Mouse (Mus musculus): ENCODE results near the gene Zhx3. TPM values are rescaled to one million over a fixed set of nuclear protein-coding genes. Genes with fewer than 3 reads are reported as not detected.
A peak's percentile ranks its signal among the peaks of the same experiment; 100 is the strongest.

Gene Zhx3
- polyA plus RNA-seq, 1 experiment from 2014 or later: 15.5 TPM

GRCm38 (mm10) chr2:160742161-160742609, 130.6 kb downstream of the Zhx3 start:
- Histone ChIP-seq H3K36me3 (peaks cover 44% of the 10 kb centered on the region), H3K9ac (replicated peaks) (no peak overlapping the region), H3K4me3 (no peak overlapping the region), H3K4me1 (peaks cover 41% of the 10 kb centered on the region), H3K4me2 (replicated peaks) (no peak overlapping the region), H3K9me3 (no peaks in the 10 kb centered on the region), H3K27ac (replicated peaks) (no peak overlapping the region), H3K27me3 (no peaks in the 10 kb centered on the region)
- 86% methylated on average over 1 of the region's 1 CpGs for WGBS
- no peak for ATAC-seq (ENCODE audit: low FRiP score, low read depth)

DNA sequence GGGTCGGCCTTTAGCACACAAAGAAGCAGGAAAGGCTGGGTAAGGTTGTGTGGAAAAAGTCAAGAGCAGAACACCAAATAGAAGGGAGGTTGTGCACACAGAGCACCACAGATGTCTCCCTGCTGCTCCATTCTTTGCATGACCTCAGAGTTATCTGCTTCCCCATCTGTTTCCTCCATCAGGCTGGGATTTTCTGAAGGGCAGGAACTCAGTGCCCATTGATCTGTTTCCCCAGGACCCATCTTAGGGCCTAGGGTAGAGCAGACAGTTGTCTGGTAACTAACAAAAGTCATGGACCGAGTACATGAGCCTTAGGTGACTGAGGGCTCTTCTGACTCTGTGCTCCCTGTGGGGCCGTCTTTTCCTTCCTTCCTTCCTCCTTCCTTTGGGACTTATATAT, 131.2 kb downstream of the Zhx3 start:
- no peak overlapping the region for H3K4me2 ChIP-seq (replicated peaks)
- H3K4me3 ChIP-seq: no peak overlapping the region
- no peak for ATAC-seq (ENCODE audit: low FRiP score, low read depth)
- H3K4me1 ChIP-seq: peaks cover 43% of the 10 kb centered on the region
- no peaks in the 10 kb centered on the region for H3K27me3 ChIP-seq
- WGBS: 82% methylated on average over 3 of the region's 3 CpGs
- H3K9me3 ChIP-seq: no peaks in the 10 kb centered on the region
- H3K9ac ChIP-seq (replicated peaks): no peak overlapping the region
- H3K27ac ChIP-seq (replicated peaks): 0 out of 2 replicates have a peak overlapping the region, but pooled peaks have one; percentile 5
- H3K36me3 ChIP-seq: peaks cover 45% of the 10 kb centered on the region

DNA sequence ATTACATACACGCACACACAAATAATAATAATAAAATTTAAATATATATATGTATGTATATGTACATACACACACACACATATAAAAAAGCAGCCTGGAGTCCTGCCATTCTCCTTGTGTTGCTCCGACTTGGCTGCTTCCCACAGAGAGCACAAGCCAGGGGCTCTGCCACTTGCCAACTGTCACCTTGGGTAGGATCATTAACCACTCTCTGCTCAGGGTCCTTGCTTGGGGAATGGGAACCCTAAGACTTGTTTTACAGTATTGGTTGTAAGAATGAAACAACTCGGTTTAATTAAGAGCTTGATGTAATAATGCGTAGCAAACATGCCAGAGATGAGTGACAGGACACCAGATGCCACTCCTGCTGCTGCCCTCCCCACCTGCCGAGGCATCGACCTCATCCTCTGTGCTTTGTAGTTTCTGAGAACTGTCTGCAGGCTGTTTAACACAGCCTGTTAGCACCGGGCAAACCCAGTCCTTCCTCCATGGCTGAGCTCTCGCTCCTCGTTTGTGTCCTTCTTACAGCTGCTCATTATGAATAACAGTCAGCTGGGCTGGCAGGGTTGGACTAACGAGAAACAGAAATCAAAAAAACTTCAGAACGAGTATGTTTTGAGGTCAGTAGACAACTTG, 132.2 kb downstream of the Zhx3 start:
- ATAC-seq (ENCODE audit: low FRiP score, low read depth): no peak
- 74% methylated on average over 11 of the region's 11 CpGs for WGBS
- Histone ChIP-seq H3K9ac (replicated peaks) (no peak overlapping the region), H3K4me3 (no peak overlapping the region), H3K4me2 (replicated peaks) (no peak overlapping the region), H3K27ac (replicated peaks) (peak overlapping the region; percentile 5; the same call in 1 of the 2 replicates), H3K36me3 (peaks cover 45% of the 10 kb centered on the region), H3K9me3 (no peaks in the 10 kb centered on the region), H3K4me1 (peaks cover 49% of the 10 kb centered on the region), H3K27me3 (no peaks in the 10 kb centered on the region)

GRCm38 (mm10) chr2:160739647-160740356, 133.0 kb downstream of the Zhx3 start:
- Histone ChIP-seq H3K4me2 (replicated peaks) (no peak overlapping the region), H3K4me1 (peaks cover 55% of the 10 kb centered on the region), H3K9me3 (no peaks in the 10 kb centered on the region), H3K4me3 (no peak overlapping the region), H3K36me3 (peaks cover 46% of the 10 kb centered on the region), H3K27ac (replicated peaks) (peak overlapping the region; percentile 35; the same call in 1 of the 2 replicates), H3K9ac (replicated peaks) (no peak overlapping the region), H3K27me3 (no peaks in the 10 kb centered on the region)
- no peak for ATAC-seq (ENCODE audit: low FRiP score, low read depth)
- 68% methylated on average over 2 of the region's 2 CpGs for WGBS

DNA sequence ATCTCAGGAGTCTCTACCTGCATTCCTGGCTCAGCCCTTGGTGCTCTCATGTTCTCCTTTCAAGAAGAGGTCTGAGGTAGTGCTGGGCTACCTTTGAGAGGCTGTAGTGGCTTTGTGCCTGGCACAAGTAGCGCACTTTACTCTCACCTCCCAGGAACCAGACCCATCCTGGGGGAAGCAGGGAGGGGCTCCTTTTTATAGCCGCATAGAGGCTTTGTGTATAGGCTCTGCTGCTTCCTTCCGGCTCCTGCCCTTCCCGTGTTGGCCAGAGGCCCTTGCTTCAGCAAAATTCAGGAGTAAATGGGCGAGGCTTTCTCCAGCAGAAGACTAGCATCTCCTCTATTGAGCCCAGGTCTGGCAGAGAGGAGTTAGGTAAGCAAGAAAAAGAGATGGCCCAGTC, 134.4 kb downstream of the Zhx3 start:
- Histone ChIP-seq H3K27me3 (no peaks in the 10 kb centered on the region), H3K4me3 (no peak overlapping the region), H3K9ac (replicated peaks) (no peak overlapping the region), H3K9me3 (no peaks in the 10 kb centered on the region), H3K27ac (replicated peaks) (0 out of 2 replicates have a peak overlapping the region, but pooled peaks have one; percentile 20), H3K36me3 (peaks cover 52% of the 10 kb centered on the region), H3K4me2 (replicated peaks) (no peak overlapping the region), H3K4me1 (peaks cover 66% of the 10 kb centered on the region)
- WGBS: 75% methylated on average over 5 of the region's 5 CpGs
- ATAC-seq (ENCODE audit: low FRiP score, low read depth): no peak

GRCm38 (mm10) chr2:160736466-160736865, 136.3 kb downstream of the Zhx3 start:
- peaks cover 78% of the 10 kb centered on the region for H3K4me1 ChIP-seq
- H3K4me3 ChIP-seq: no peak overlapping the region
- H3K27me3 ChIP-seq: no peaks in the 10 kb centered on the region
- 93% methylated on average over 3 of the region's 3 CpGs for WGBS
- peaks cover 46% of the 10 kb centered on the region for H3K36me3 ChIP-seq
- no peak overlapping the region for H3K9ac ChIP-seq (replicated peaks)
- no peak overlapping the region for H3K27ac ChIP-seq (replicated peaks)
- H3K9me3 ChIP-seq: no peaks in the 10 kb centered on the region
- ATAC-seq (ENCODE audit: low FRiP score, low read depth): no peak
- H3K4me2 ChIP-seq (replicated peaks): no peak overlapping the region

- Histone ChIP-seq H3K4me1 (peaks cover 74% of the 10 kb centered on the region), H3K36me3 (peaks cover 46% of the 10 kb centered on the region), H3K27ac (replicated peaks) (no peak overlapping the region), H3K9me3 (no peaks in the 10 kb centered on the region), H3K27me3 (no peaks in the 10 kb centered on the region), H3K4me3 (no peak overlapping the region), H3K9ac (replicated peaks) (no peak overlapping the region), H3K4me2 (replicated peaks) (no peak overlapping the region)
- WGBS: 91% methylated on average over 5 of the region's 5 CpGs
- no peak for ATAC-seq (ENCODE audit: low FRiP score, low read depth)
These were observed 137.0 kb downstream of the Zhx3 start for GRCm38 (mm10) chr2:160735706-160736310.

- Histone ChIP-seq H3K4me2 (replicated peaks) (peak overlapping the region; percentile 92), H3K4me1 (peaks cover 68% of the 10 kb centered on the region), H3K27me3 (0 out of 2 replicates have a peak, but pooled peaks cover 3% of the 10 kb centered on the region), H3K4me3 (no peak overlapping the region), H3K27ac (replicated peaks) (no peak overlapping the region), H3K9me3 (no peaks in the 10 kb centered on the region), H3K9ac (replicated peaks) (no peak overlapping the region), H3K36me3 (peaks cover 46% of the 10 kb centered on the region)
- WGBS: 96% methylated on average over 3 of the region's 3 CpGs
- ATAC-seq (ENCODE audit: low FRiP score, low read depth): no peak
These were observed 138.5 kb downstream of the Zhx3 start for GRCm38 (mm10) chr2:160734331-160734730.

GRCm38 (mm10) chr2:160733131-160733531, 139.7 kb downstream of the Zhx3 start:
- H3K27me3 ChIP-seq: 0 out of 2 replicates have a peak, but pooled peaks cover 3% of the 10 kb centered on the region
- 77% methylated on average over 7 of the region's 7 CpGs for WGBS

GRCm38 (mm10) chr2:160732420-160732995, 140.3 kb downstream of the Zhx3 start:
- no peak for ATAC-seq (ENCODE audit: low FRiP score, low read depth)
- H3K4me1 ChIP-seq: peaks cover 52% of the 10 kb centered on the region
- 47% methylated on average over 9 of the region's 9 CpGs for WGBS
- H3K36me3 ChIP-seq: peaks cover 33% of the 10 kb centered on the region
- H3K27ac ChIP-seq (replicated peaks): no peak overlapping the region; the same call in 1 of the 2 replicates
- no peaks in the 10 kb centered on the region for H3K9me3 ChIP-seq
- peak overlapping the region; percentile 92 for H3K4me2 ChIP-seq (replicated peaks)
- H3K9ac ChIP-seq (replicated peaks): peak overlapping the region; percentile 98
- peak overlapping the region; percentile 92 for H3K4me3 ChIP-seq
- H3K27me3 ChIP-seq: 0 out of 2 replicates have a peak, but pooled peaks cover 3% of the 10 kb centered on the region

More at GRCm38 (mm10) chr2:160733131-160733531, 139.7 kb downstream of the Zhx3 start:
- Histone ChIP-seq H3K9me3 (no peaks in the 10 kb centered on the region), H3K4me2 (replicated peaks) (peak overlapping the region; percentile 92), H3K36me3 (peaks cover 38% of the 10 kb centered on the region), H3K9ac (replicated peaks) (peak overlapping the region; percentile 98), H3K4me1 (peaks cover 57% of the 10 kb centered on the region), H3K4me3 (peak overlapping the region; percentile 92), H3K27ac (replicated peaks) (no peak overlapping the region)
- no peak for ATAC-seq (ENCODE audit: low FRiP score, low read depth)

DNA sequence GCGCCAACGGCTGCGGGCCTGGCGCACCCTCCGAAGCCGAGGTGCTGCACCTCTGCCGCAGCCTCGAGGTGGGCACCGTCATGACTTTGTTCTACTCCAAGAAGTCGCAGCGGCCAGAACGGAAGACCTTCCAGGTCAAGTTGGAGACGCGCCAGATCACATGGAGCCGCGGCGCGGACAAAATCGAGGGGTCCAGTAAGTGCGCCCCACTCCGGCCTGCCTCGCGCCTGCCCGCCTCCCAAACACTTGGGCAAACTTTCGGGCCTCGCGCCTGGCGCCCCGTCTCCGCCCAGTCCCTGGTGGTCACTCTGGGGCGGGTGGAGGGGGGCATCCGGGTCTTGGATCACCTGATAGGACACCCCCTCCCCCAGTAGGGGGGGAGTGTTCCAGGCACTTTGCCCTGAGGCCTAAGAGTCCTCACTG, 140.9 kb downstream of the Zhx3 start:
- H3K27ac ChIP-seq (replicated peaks): peak overlapping the region; percentile 98
- H3K4me3 ChIP-seq: peak overlapping the region; percentile 92
- no peaks in the 10 kb centered on the region for H3K9me3 ChIP-seq
- H3K27me3 ChIP-seq: 0 out of 2 replicates have a peak, but pooled peaks cover 3% of the 10 kb centered on the region
- peak overlapping the region; percentile 98 for H3K9ac ChIP-seq (replicated peaks)
- peak; percentile 17 for ATAC-seq (ENCODE audit: low FRiP score, low read depth)
- H3K36me3 ChIP-seq: peaks cover 26% of the 10 kb centered on the region
- H3K4me2 ChIP-seq (replicated peaks): peak overlapping the region; percentile 92
- H3K4me1 ChIP-seq: peaks cover 48% of the 10 kb centered on the region
- under 1% methylated on average over 31 of the region's 32 CpGs for WGBS
